Comparison of ENCODE assay signal across 9 mouse cellular contexts in genomic region chr1:172012030-172012429, GRCm38 (mm10). TPM values are rescaled to one million over a fixed set of nuclear protein-coding genes. Genes with fewer than 3 reads are reported as not detected.
A peak's percentile ranks its signal among the peaks of the same experiment; 100 is the strongest.
DNase-seq lines count a peak whose midpoint lies in the region; ATAC-seq and TF ChIP-seq lines count a peak whose summit lies in the region.
"Had no signal": no experiment of that assay in that cellular context is flagged by ENCODE, and none has a peak within 500 bp of the region (broad histone marks: within the 10 kb centered on the region; RNA-seq: fewer than 3 reads in every experiment).

No protein-coding gene starts in this region.

- TF ChIP-seq POLR2A in brain, embryonic 14.5 days (IDR thresholded peaks at IDR 0.05; ENCODE audit: borderline replicate concordance, extremely low read depth, insufficient read depth, insufficient read length, poor library complexity, severe bottlenecking): no peak

- peaks cover 37% of the 10 kb centered on the region for H3K4me1 ChIP-seq in embryonic facial prominence, embryonic 15.5 days
- H3K4me1 ChIP-seq in hindbrain, embryonic 10.5 days (replicated peaks): peaks cover 57% of the 10 kb centered on the region

- ATAC-seq in embryonic facial prominence, embryonic 15.5 days (ENCODE audit: insufficient number of reproducible peaks, low FRiP score, low TSS enrichment, low read depth): no peak; the same call in 1 of the 2 replicates

- H3K27ac ChIP-seq in embryonic facial prominence, embryonic 15.5 days (replicated peaks): peak overlapping the region; percentile 41; the same call in 1 of the 2 replicates
- H3K27ac ChIP-seq in hindbrain, embryonic 10.5 days: peak overlapping the region; percentile 41; the same call in 1 of the 2 replicates
- H3K27ac ChIP-seq: macrophage had no signal

- H3K4me3 ChIP-seq in embryonic facial prominence, embryonic 15.5 days (replicated peaks): no peak overlapping the region
- no peak overlapping the region for H3K4me3 ChIP-seq in hindbrain, embryonic 10.5 days

- H3K9me3 ChIP-seq in embryonic facial prominence, embryonic 15.5 days (replicated peaks): no peaks in the 10 kb centered on the region
- H3K9me3 ChIP-seq in hindbrain, embryonic 10.5 days: no peaks in the 10 kb centered on the region

- WGBS in embryonic facial prominence, embryonic 15.5 days: 16% methylated on average over 5 of the region's 5 CpGs
- WGBS in hindbrain, embryonic 10.5 days: 25% methylated on average over 5 of the region's 5 CpGs

- H3K9ac ChIP-seq in embryonic facial prominence, embryonic 15.5 days: no peak overlapping the region

- DNase-seq in left cerebral cortex, adult 18-20 months (ENCODE audit: low spot score in 2 of 2): peak; percentile 71 to 81
- no peak for DNase-seq in left cerebral cortex, adult 11 months (ENCODE audit: low spot score)
- peak; percentile 86 for DNase-seq in brain, embryonic 14.5 days (ENCODE audit: low read depth)
- DNase-seq in hindbrain, embryonic 10.5 days (ENCODE audit: low spot score): peak; percentile 76
- DNase-seq in layer of hippocampus, adult 9-10 months (ENCODE audit: low spot score): peak; percentile 50
- peak; percentile 71 for DNase-seq in lung, postnatal 25 days (ENCODE audit: low spot score)
- DNase-seq in right cerebral cortex, postnatal 25 days: peak; percentile 64

- peak; percentile 86 for TF ChIP-seq CTCF in brain, embryonic 14.5 days (IDR thresholded peaks at IDR 0.05; ENCODE audit: borderline replicate concordance, extremely low read depth, insufficient read depth, insufficient read length)

- H3K36me3 ChIP-seq in embryonic facial prominence, embryonic 15.5 days: peaks cover 45% of the 10 kb centered on the region
- peaks cover 71% of the 10 kb centered on the region for H3K36me3 ChIP-seq in hindbrain, embryonic 10.5 days

- no peaks in the 10 kb centered on the region for H3K27me3 ChIP-seq in embryonic facial prominence, embryonic 15.5 days
- no peaks in the 10 kb centered on the region for H3K27me3 ChIP-seq in hindbrain, embryonic 10.5 days (ENCODE audit: insufficient read depth, poor library complexity, severe bottlenecking)

- no peak overlapping the region for H3K4me2 ChIP-seq in embryonic facial prominence, embryonic 15.5 days (replicated peaks)

RNA-seq across cellular contexts. Expression of gene Vangl2, which starts 16.2 kb away (rescaled TPM):
- 10 to 100 TPM; 10.2 to 13.7 TPM for total RNA-seq in left cerebral cortex, adult 18-20 months (2021)
- 61.5 and 87.3 TPM in 2 replicates for polyA plus RNA-seq in brain, embryonic 14.5 days (2012; rRNA removed)
- 20.1 and 22.7 TPM in 2 replicates for polyA plus RNA-seq in embryonic facial prominence, embryonic 15.5 days (2015; fragmentation: Nextera tagmentation; extraction: Ambion mirVana)
- polyA plus RNA-seq in hindbrain, embryonic 10.5 days (2016; fragmentation: Nextera tagmentation; extraction: Ambion mirVana): 46.0 and 72.6 TPM in 2 replicates

RNA-seq across cellular contexts. Expression of gene Nhlh1, which starts 45.3 kb away (rescaled TPM):
- under 1 TPM; 0.28 to 0.40 TPM for total RNA-seq in left cerebral cortex, adult 18-20 months (2021)
- polyA plus RNA-seq in brain, embryonic 14.5 days (2012; rRNA removed): 14.8 and 19.3 TPM in 2 replicates
- 2.1 and 2.7 TPM in 2 replicates for polyA plus RNA-seq in embryonic facial prominence, embryonic 15.5 days (2015; fragmentation: Nextera tagmentation; extraction: Ambion mirVana)
- polyA plus RNA-seq in hindbrain, embryonic 10.5 days (2016; fragmentation: Nextera tagmentation; extraction: Ambion mirVana): 9.9 and 16.3 TPM in 2 replicates
- polyA plus RNA-seq: macrophage had no signal
